Mouse (Mus musculus) megakaryocyte, embryonic 14.5 days (primary cell): ENCODE data around the gene Prps1l3.

Experiments
- FLI1 ChIP-seq: IDR thresholded peaks from 2 replicates; pipeline ENCODE4 v1.6.1; 2012; ENCODE audit warnings: low read length, inconsistent platforms, mixed read lengths
- GATA1 ChIP-seq: IDR thresholded peaks from 3 replicates; pipeline ENCODE4 v1.6.1; 2012; ENCODE audit warnings: mixed read lengths, low read length, inconsistent platforms, borderline replicate concordance

DNA sequence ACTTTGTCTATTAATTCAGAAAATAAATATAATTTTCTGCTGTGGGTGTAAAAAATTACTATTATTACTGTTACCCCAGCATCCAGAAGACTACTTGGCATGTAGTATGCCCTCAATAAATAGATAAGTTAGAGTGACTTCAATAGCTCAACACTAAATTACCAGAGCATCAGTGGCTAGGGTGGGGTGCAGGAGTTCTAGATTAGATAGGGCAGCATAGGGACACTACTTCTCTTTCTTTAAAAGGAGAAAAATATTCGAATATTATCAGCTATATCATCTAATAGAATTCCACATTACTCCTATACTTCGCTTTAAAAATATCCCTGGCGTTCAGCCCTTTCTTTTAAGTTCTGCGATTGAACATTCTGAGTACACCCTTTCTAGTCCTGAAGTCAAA is 509 bp upstream of the Prps1l3 start:
- no peak for TF ChIP-seq GATA1
- TF ChIP-seq FLI1: no peak
